Mouse (Mus musculus): Measurements from ENCODE around the gene Tsc22d1. TPM values are rescaled to one million over a fixed set of nuclear protein-coding genes. Genes with fewer than 3 reads are reported as not detected.

Gene Tsc22d1
- polyA plus RNA-seq, 1 experiment from 2014 or later: 821 TPM

GRCm38 (mm10) chr14:76416366-76417040, 1.7 kb downstream of the Tsc22d1 start:
- ATAC-seq (ENCODE audit: low read depth): no peak
- peak overlapping the region; percentile 100 for H3K27ac ChIP-seq (replicated peaks)
- peak overlapping the region; percentile 99 for H3K4me2 ChIP-seq
- no peaks in the 10 kb centered on the region for H3K27me3 ChIP-seq
- peak overlapping the region; percentile 96 for H3K4me3 ChIP-seq
- 49% methylated on average over 27 of the region's 27 CpGs for WGBS
- H3K36me3 ChIP-seq: peaks cover 25% of the 10 kb centered on the region
- H3K4me1 ChIP-seq (replicated peaks): peaks cover 56% of the 10 kb centered on the region
- peak overlapping the region; percentile 100 for H3K9ac ChIP-seq
- H3K9me3 ChIP-seq: no peaks in the 10 kb centered on the region

- Histone ChIP-seq H3K4me2 (peak overlapping the region; percentile 99), H3K27me3 (no peaks in the 10 kb centered on the region), H3K9me3 (no peaks in the 10 kb centered on the region), H3K4me1 (replicated peaks) (peaks cover 64% of the 10 kb centered on the region), H3K36me3 (peaks cover 28% of the 10 kb centered on the region), H3K4me3 (peak overlapping the region; percentile 96), H3K27ac (replicated peaks) (no peak overlapping the region), H3K9ac (peak overlapping the region; percentile 100)
- ATAC-seq (ENCODE audit: low read depth): no peak
- 88% methylated on average over 17 of the region's 17 CpGs for WGBS
Observed at GRCm38 (mm10) chr14:76417346-76417745, 2.6 kb downstream of the Tsc22d1 start.

- H3K4me2 ChIP-seq: peak overlapping the region; percentile 86
- H3K27ac ChIP-seq (replicated peaks): no peak overlapping the region
- peak overlapping the region; percentile 61 for H3K9ac ChIP-seq
- peaks cover 59% of the 10 kb centered on the region for H3K36me3 ChIP-seq
- no peak for ATAC-seq (ENCODE audit: low read depth)
- peaks cover 85% of the 10 kb centered on the region for H3K4me1 ChIP-seq (replicated peaks)
- 29% methylated on average over 7 of the region's 7 CpGs for WGBS
- H3K27me3 ChIP-seq: no peaks in the 10 kb centered on the region
- peak overlapping the region; percentile 39 for H3K4me3 ChIP-seq
- no peaks in the 10 kb centered on the region for H3K9me3 ChIP-seq
Observed at GRCm38 (mm10) chr14:76420726-76421125, 6.0 kb downstream of the Tsc22d1 start.

GRCm38 (mm10) chr14:76421162-76421561, 6.4 kb downstream of the Tsc22d1 start:
- Histone ChIP-seq H3K4me1 (replicated peaks) (peaks cover 88% of the 10 kb centered on the region), H3K27ac (replicated peaks) (no peak overlapping the region), H3K4me2 (peak overlapping the region; percentile 86), H3K4me3 (peak overlapping the region; percentile 39), H3K36me3 (peaks cover 63% of the 10 kb centered on the region), H3K27me3 (no peaks in the 10 kb centered on the region), H3K9me3 (no peaks in the 10 kb centered on the region), H3K9ac (peak overlapping the region; percentile 61; the same call in 1 of the 2 replicates)
- ATAC-seq (ENCODE audit: low read depth): no peak
- 65% methylated on average over 4 of the region's 4 CpGs for WGBS

GRCm38 (mm10) chr14:76425422-76425821, 10.7 kb downstream of the Tsc22d1 start:
- Histone ChIP-seq H3K9me3 (no peaks in the 10 kb centered on the region), H3K36me3 (peaks cover 67% of the 10 kb centered on the region), H3K27ac (replicated peaks) (no peak overlapping the region), H3K4me1 (replicated peaks) (peaks cover 67% of the 10 kb centered on the region), H3K9ac (no peak overlapping the region), H3K27me3 (no peaks in the 10 kb centered on the region), H3K4me2 (no peak overlapping the region), H3K4me3 (no peak overlapping the region)
- no peak for ATAC-seq (ENCODE audit: low read depth)
- WGBS: 94% methylated on average over 7 of the region's 7 CpGs

GRCm38 (mm10) chr14:76425986-76426530, 11.3 kb downstream of the Tsc22d1 start:
- peaks cover 61% of the 10 kb centered on the region for H3K4me1 ChIP-seq (replicated peaks)
- no peak overlapping the region for H3K4me3 ChIP-seq
- H3K9ac ChIP-seq: no peak overlapping the region
- no peak overlapping the region for H3K27ac ChIP-seq (replicated peaks)
- H3K4me2 ChIP-seq: no peak overlapping the region
- ATAC-seq (ENCODE audit: low read depth): peak; percentile 62; the same call in 1 of the 2 replicates
- H3K9me3 ChIP-seq: no peaks in the 10 kb centered on the region
- peaks cover 71% of the 10 kb centered on the region for H3K36me3 ChIP-seq
- H3K27me3 ChIP-seq: no peaks in the 10 kb centered on the region
- WGBS: 79% methylated on average over 21 of the region's 21 CpGs

- WGBS: 95% methylated on average over 2 of the region's 2 CpGs
- Histone ChIP-seq H3K9ac (no peak overlapping the region), H3K27ac (replicated peaks) (no peak overlapping the region), H3K27me3 (no peaks in the 10 kb centered on the region), H3K4me1 (replicated peaks) (peaks cover 48% of the 10 kb centered on the region), H3K9me3 (no peaks in the 10 kb centered on the region), H3K4me3 (no peak overlapping the region), H3K36me3 (peaks cover 73% of the 10 kb centered on the region), H3K4me2 (no peak overlapping the region)
- ATAC-seq (ENCODE audit: low read depth): no peak
Observed at GRCm38 (mm10) chr14:76428855-76429254, 14.1 kb downstream of the Tsc22d1 start.

- Histone ChIP-seq H3K9ac (no peak overlapping the region), H3K4me3 (no peak overlapping the region), H3K9me3 (no peaks in the 10 kb centered on the region), H3K36me3 (peaks cover 52% of the 10 kb centered on the region), H3K27me3 (no peaks in the 10 kb centered on the region), H3K4me1 (replicated peaks) (peaks cover 25% of the 10 kb centered on the region), H3K4me2 (no peak overlapping the region), H3K27ac (replicated peaks) (no peak overlapping the region)
- no peak for ATAC-seq (ENCODE audit: low read depth)
- 88% methylated on average over 4 of the region's 4 CpGs for WGBS
Observed at GRCm38 (mm10) chr14:76431918-76432317, 17.2 kb downstream of the Tsc22d1 start.

GRCm38 (mm10) chr14:76432369-76432768, 17.6 kb downstream of the Tsc22d1 start:
- Histone ChIP-seq H3K9me3 (no peaks in the 10 kb centered on the region), H3K27ac (replicated peaks) (no peak overlapping the region), H3K9ac (no peak overlapping the region), H3K27me3 (no peaks in the 10 kb centered on the region), H3K4me1 (replicated peaks) (peaks cover 25% of the 10 kb centered on the region), H3K36me3 (peaks cover 56% of the 10 kb centered on the region), H3K4me3 (no peak overlapping the region), H3K4me2 (no peak overlapping the region)
- 75% methylated on average over 7 of the region's 7 CpGs for WGBS
- ATAC-seq (ENCODE audit: low read depth): no peak

GRCm38 (mm10) chr14:76432816-76433215, 18.1 kb downstream of the Tsc22d1 start:
- Histone ChIP-seq H3K27me3 (no peaks in the 10 kb centered on the region), H3K4me1 (replicated peaks) (peaks cover 25% of the 10 kb centered on the region), H3K27ac (replicated peaks) (no peak overlapping the region), H3K36me3 (peaks cover 57% of the 10 kb centered on the region), H3K9ac (no peak overlapping the region), H3K9me3 (no peaks in the 10 kb centered on the region), H3K4me3 (no peak overlapping the region), H3K4me2 (no peak overlapping the region)
- ATAC-seq (ENCODE audit: low read depth): no peak
- 95% methylated on average over 8 of the region's 8 CpGs for WGBS

- Histone ChIP-seq H3K27me3 (no peaks in the 10 kb centered on the region), H3K9ac (no peak overlapping the region), H3K9me3 (no peaks in the 10 kb centered on the region), H3K4me3 (no peak overlapping the region), H3K27ac (replicated peaks) (no peak overlapping the region), H3K36me3 (peaks cover 42% of the 10 kb centered on the region), H3K4me1 (replicated peaks) (peaks cover 6% of the 10 kb centered on the region; the same call in 1 of the 2 replicates), H3K4me2 (no peak overlapping the region)
- ATAC-seq (ENCODE audit: low read depth): no peak
- WGBS: 90% methylated on average over 10 of the region's 10 CpGs
Observed at GRCm38 (mm10) chr14:76442160-76442559, 27.4 kb downstream of the Tsc22d1 start.

GRCm38 (mm10) chr14:76448987-76449386, 34.2 kb downstream of the Tsc22d1 start:
- no peak overlapping the region for H3K9ac ChIP-seq
- WGBS: 75% methylated on average over 4 of the region's 4 CpGs
- H3K4me3 ChIP-seq: no peak overlapping the region
- no peaks in the 10 kb centered on the region for H3K9me3 ChIP-seq
- no peaks in the 10 kb centered on the region for H3K27me3 ChIP-seq
- H3K27ac ChIP-seq (replicated peaks): no peak overlapping the region
- H3K36me3 ChIP-seq: 0 out of 2 replicates have a peak, but pooled peaks cover 6% of the 10 kb centered on the region
- H3K4me2 ChIP-seq: no peak overlapping the region
- ATAC-seq (ENCODE audit: low read depth): no peak
- H3K4me1 ChIP-seq (replicated peaks): peaks cover 18% of the 10 kb centered on the region
